Mouse (Mus musculus): ENCODE measurements at regions not wholly inside any gene's neighbourhood (a gene's known extent, or its start where the extent isn't known, plus 50 kb on each side); places are given as distances from the start of the nearest gene placed in this dataset.
"Not testable (repeated sequence)": the region's sequence is repeated elsewhere in the genome, so short reads cannot be mapped to it uniquely, and the experiment has no call there.

- Histone ChIP-seq H3K9ac (replicated peaks; ENCODE audit: low read depth, low read length) (no peak overlapping the region), H3K4me2 (replicated peaks; ENCODE audit: low read depth, low read length) (no peak overlapping the region), H3K27ac (ENCODE audit: low read length) (no peak overlapping the region), H3K27me3 (ENCODE audit: control insufficient read depth, insufficient read depth, low read length) (no peaks in the 10 kb centered on the region), H3K4me3 (ENCODE audit: low read depth, low read length) (no peak overlapping the region), H3K9me3 (ENCODE audit: control insufficient read depth, low read depth, low read length) (no peaks in the 10 kb centered on the region), H3K36me3 (ENCODE audit: control insufficient read depth, insufficient read depth, low read length) (no peaks in the 10 kb centered on the region), H3K4me1 (ENCODE audit: control insufficient read depth, insufficient read depth, low read length) (no peaks in the 10 kb centered on the region)
- WGBS: 69% methylated on average over 7 of the region's 7 CpGs
- no peak for ATAC-seq (ENCODE audit: insufficient number of reproducible peaks, insufficient read depth, low FRiP score, low read depth)
These were observed 125.1 kb upstream of the Cobl start for GRCm38 (mm10) chr11:12589757-12590373.

- not testable (repeated sequence) for H3K9ac ChIP-seq (replicated peaks; ENCODE audit: low read depth, low read length); H3K9me3 ChIP-seq (ENCODE audit: control insufficient read depth, low read depth, low read length); H3K4me3 ChIP-seq (ENCODE audit: low read depth, low read length); ATAC-seq (ENCODE audit: insufficient number of reproducible peaks, insufficient read depth, low FRiP score, low read depth); H3K4me2 ChIP-seq (replicated peaks; ENCODE audit: low read depth, low read length); H3K36me3 ChIP-seq (ENCODE audit: control insufficient read depth, insufficient read depth, low read length); H3K27me3 ChIP-seq (ENCODE audit: control insufficient read depth, insufficient read depth, low read length); H3K27ac ChIP-seq (ENCODE audit: low read length); H3K4me1 ChIP-seq (ENCODE audit: control insufficient read depth, insufficient read depth, low read length)
- 73% methylated on average over 2 of the region's 2 CpGs for WGBS
These were observed 120.3 kb upstream of the Cobl start for GRCm38 (mm10) chr11:12584851-12585680.

DNA sequence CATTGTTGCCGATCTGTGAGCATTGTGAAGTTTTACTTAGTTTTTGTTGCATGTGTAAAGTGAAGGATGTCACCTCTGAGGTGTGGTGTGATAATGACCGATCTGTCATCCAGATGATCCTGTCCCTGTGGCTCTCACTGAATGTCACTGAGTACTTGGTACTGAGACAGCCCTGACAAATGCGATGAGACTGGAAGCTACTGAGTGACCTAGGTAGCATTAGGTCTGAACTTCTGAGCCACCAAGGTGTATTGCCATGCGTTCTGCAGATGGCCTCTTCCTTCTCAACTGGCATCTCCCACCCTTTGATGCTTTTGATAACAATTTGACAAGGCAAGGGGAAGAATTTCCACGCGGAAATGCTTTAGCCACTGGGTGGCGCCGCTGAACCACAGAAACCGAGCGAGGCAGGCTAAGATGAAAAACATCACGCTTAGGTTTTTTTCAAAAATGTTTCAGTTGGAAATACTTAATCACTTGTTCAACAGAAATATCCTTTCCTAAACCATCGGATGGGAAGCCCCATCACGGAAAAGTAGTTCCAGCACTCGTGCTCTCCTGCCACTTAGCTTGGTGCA is 114.3 kb upstream of the Cobl start:
- H3K4me3 ChIP-seq (ENCODE audit: low read depth, low read length): no peak overlapping the region
- H3K36me3 ChIP-seq (ENCODE audit: control insufficient read depth, insufficient read depth, low read length): no peaks in the 10 kb centered on the region
- H3K4me1 ChIP-seq (ENCODE audit: control insufficient read depth, insufficient read depth, low read length): no peaks in the 10 kb centered on the region
- H3K27me3 ChIP-seq (ENCODE audit: control insufficient read depth, insufficient read depth, low read length): no peaks in the 10 kb centered on the region
- WGBS: 30% methylated on average over 14 of the region's 14 CpGs
- no peak for ATAC-seq (ENCODE audit: insufficient number of reproducible peaks, insufficient read depth, low FRiP score, low read depth)
- H3K27ac ChIP-seq (ENCODE audit: low read length): no peak overlapping the region
- H3K4me2 ChIP-seq (replicated peaks; ENCODE audit: low read depth, low read length): no peak overlapping the region
- H3K9ac ChIP-seq (replicated peaks; ENCODE audit: low read depth, low read length): no peak overlapping the region
- no peaks in the 10 kb centered on the region for H3K9me3 ChIP-seq (ENCODE audit: control insufficient read depth, low read depth, low read length)

DNA sequence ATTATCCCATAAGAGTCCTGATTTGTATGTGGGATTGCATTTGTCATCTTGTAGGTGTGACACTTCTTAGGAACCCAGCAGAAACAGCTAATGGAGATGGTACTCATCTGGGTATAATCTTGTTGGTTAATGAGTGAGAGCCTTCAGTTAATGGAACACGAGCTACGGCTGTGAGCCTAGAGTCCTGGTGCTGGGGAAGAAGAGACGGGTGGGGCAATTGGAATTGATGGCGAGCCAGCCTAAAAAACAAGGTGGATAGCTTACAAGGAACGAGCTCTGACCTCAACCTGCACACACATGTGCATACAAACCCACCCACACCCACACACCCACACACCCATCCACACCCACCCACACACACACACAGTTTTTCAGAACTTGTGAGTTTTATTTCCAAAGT is 94.9 kb upstream of the Cobl start:
- H3K9ac ChIP-seq (replicated peaks; ENCODE audit: low read depth, low read length): no peak overlapping the region
- H3K4me1 ChIP-seq (ENCODE audit: control insufficient read depth, insufficient read depth, low read length): no peaks in the 10 kb centered on the region
- H3K27me3 ChIP-seq (ENCODE audit: control insufficient read depth, insufficient read depth, low read length): no peaks in the 10 kb centered on the region
- no peak overlapping the region for H3K27ac ChIP-seq (ENCODE audit: low read length)
- ATAC-seq (ENCODE audit: insufficient number of reproducible peaks, insufficient read depth, low FRiP score, low read depth): no peak
- WGBS: 71% methylated on average over 5 of the region's 5 CpGs
- no peaks in the 10 kb centered on the region for H3K36me3 ChIP-seq (ENCODE audit: control insufficient read depth, insufficient read depth, low read length)
- H3K9me3 ChIP-seq (ENCODE audit: control insufficient read depth, low read depth, low read length): no peaks in the 10 kb centered on the region
- no peak overlapping the region for H3K4me3 ChIP-seq (ENCODE audit: low read depth, low read length)
- no peak overlapping the region for H3K4me2 ChIP-seq (replicated peaks; ENCODE audit: low read depth, low read length)

GRCm38 (mm10) chr11:12558995-12559633 is 94.4 kb upstream of the Cobl start:
- Histone ChIP-seq H3K4me3 (ENCODE audit: low read depth, low read length) (no peak overlapping the region), H3K36me3 (ENCODE audit: control insufficient read depth, insufficient read depth, low read length) (no peaks in the 10 kb centered on the region), H3K27me3 (ENCODE audit: control insufficient read depth, insufficient read depth, low read length) (no peaks in the 10 kb centered on the region), H3K9me3 (ENCODE audit: control insufficient read depth, low read depth, low read length) (no peaks in the 10 kb centered on the region), H3K4me2 (replicated peaks; ENCODE audit: low read depth, low read length) (no peak overlapping the region), H3K27ac (ENCODE audit: low read length) (no peak overlapping the region), H3K9ac (replicated peaks; ENCODE audit: low read depth, low read length) (no peak overlapping the region), H3K4me1 (ENCODE audit: control insufficient read depth, insufficient read depth, low read length) (no peaks in the 10 kb centered on the region)
- no peak for ATAC-seq (ENCODE audit: insufficient number of reproducible peaks, insufficient read depth, low FRiP score, low read depth)
- WGBS: 28% methylated on average over 1 of the region's 1 CpGs

DNA sequence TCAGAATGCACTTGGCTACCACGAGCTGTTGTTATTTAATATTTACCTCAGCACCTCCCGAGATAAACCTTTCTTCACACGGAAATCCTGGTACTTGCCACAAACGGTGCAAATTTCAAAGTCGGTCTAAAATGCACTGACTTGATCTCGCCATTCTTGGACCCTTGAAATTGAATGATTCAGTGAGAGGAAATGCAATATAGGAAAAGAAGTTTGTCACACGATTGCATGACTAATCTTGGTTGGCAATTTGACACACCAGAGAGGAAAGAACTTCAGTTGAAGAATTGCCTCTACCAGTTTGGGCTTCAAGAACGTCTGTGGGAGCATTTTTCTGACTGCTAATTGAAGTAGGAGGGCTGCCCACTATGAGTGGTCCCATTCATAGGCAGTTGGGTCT is 93.4 kb upstream of the Cobl start:
- whole genome bisulfite sequencing: 79% methylated on average over 8 of the region's 8 CpGs
- Histone ChIP-seq H3K9me3 (ENCODE audit: control insufficient read depth, low read depth, low read length) (no peaks in the 10 kb centered on the region), H3K4me3 (ENCODE audit: low read depth, low read length) (no peak overlapping the region), H3K27me3 (ENCODE audit: control insufficient read depth, insufficient read depth, low read length) (no peaks in the 10 kb centered on the region), H3K4me1 (ENCODE audit: control insufficient read depth, insufficient read depth, low read length) (no peaks in the 10 kb centered on the region), H3K9ac (replicated peaks; ENCODE audit: low read depth, low read length) (no peak overlapping the region), H3K4me2 (replicated peaks; ENCODE audit: low read depth, low read length) (no peak overlapping the region), H3K27ac (ENCODE audit: low read length) (no peak overlapping the region), H3K36me3 (ENCODE audit: control insufficient read depth, insufficient read depth, low read length) (no peaks in the 10 kb centered on the region)
- ATAC-seq (ENCODE audit: insufficient number of reproducible peaks, insufficient read depth, low FRiP score, low read depth): no peak

- no peak overlapping the region for H3K9ac ChIP-seq (replicated peaks; ENCODE audit: low read depth, low read length)
- WGBS: 58% methylated on average over 1 of the region's 1 CpGs
These were observed 81.0 kb upstream of the Cobl start for GRCm38 (mm10) chr11:12545771-12546170.

DNA sequence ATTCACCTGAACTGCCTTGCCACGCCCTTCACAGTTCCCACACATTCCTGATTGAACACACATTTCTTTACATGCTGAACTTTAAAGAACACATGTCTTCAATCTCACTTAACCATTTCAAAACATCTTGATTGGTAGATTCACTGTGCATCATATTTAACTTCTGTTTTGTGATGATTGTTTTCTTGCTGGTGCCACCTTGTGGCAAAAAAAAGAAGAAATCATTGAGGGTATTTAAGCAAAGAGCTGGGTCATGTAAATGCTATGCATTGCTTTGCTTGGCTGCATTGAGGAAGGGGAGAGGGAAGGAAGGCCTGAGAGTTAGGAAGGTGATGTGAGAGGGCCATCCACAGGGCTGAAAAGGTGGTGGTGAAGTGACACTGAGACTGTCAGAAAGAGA is 78.3 kb upstream of the Cobl start:
- no peak overlapping the region for H3K27ac ChIP-seq (ENCODE audit: low read length)
- ATAC-seq (ENCODE audit: insufficient number of reproducible peaks, insufficient read depth, low FRiP score, low read depth): no peak
- no peaks in the 10 kb centered on the region for H3K36me3 ChIP-seq (ENCODE audit: control insufficient read depth, insufficient read depth, low read length)
- H3K9me3 ChIP-seq (ENCODE audit: control insufficient read depth, low read depth, low read length): no peaks in the 10 kb centered on the region
- H3K4me1 ChIP-seq (ENCODE audit: control insufficient read depth, insufficient read depth, low read length): no peaks in the 10 kb centered on the region
- H3K4me3 ChIP-seq (ENCODE audit: low read depth, low read length): no peak overlapping the region
- WGBS: 63% methylated on average over 1 of the region's 1 CpGs
- H3K4me2 ChIP-seq (replicated peaks; ENCODE audit: low read depth, low read length): no peak overlapping the region
- H3K27me3 ChIP-seq (ENCODE audit: control insufficient read depth, insufficient read depth, low read length): no peaks in the 10 kb centered on the region
- H3K9ac ChIP-seq (replicated peaks; ENCODE audit: low read depth, low read length): no peak overlapping the region

More at GRCm38 (mm10) chr11:12545771-12546170, 81.0 kb upstream of the Cobl start:
- H3K27ac ChIP-seq (ENCODE audit: low read length): no peak overlapping the region
- no peaks in the 10 kb centered on the region for H3K9me3 ChIP-seq (ENCODE audit: control insufficient read depth, low read depth, low read length)
- ATAC-seq (ENCODE audit: insufficient number of reproducible peaks, insufficient read depth, low FRiP score, low read depth): no peak
- H3K4me3 ChIP-seq (ENCODE audit: low read depth, low read length): no peak overlapping the region
- no peaks in the 10 kb centered on the region for H3K36me3 ChIP-seq (ENCODE audit: control insufficient read depth, insufficient read depth, low read length)
- no peaks in the 10 kb centered on the region for H3K4me1 ChIP-seq (ENCODE audit: control insufficient read depth, insufficient read depth, low read length)
- H3K27me3 ChIP-seq (ENCODE audit: control insufficient read depth, insufficient read depth, low read length): no peaks in the 10 kb centered on the region
- H3K4me2 ChIP-seq (replicated peaks; ENCODE audit: low read depth, low read length): no peak overlapping the region
